Mouse (Mus musculus) left cerebral cortex, adult 8-10 months (tissue): ENCODE measurements around the gene Slc9b2. TPM values are rescaled to one million over a fixed set of nuclear protein-coding genes. Genes with fewer than 3 reads are reported as not detected.

Experiments used
- DNase-seq, 2 experiments: peaks; one replicate each; pipeline ENCODE4 v3.0.0; 2022; ENCODE audit warnings: low spot score in 2 of 2
- total RNA-seq, 4 experiments: library from RNA; stranded (reverse); gene quantifications; 2 replicates each; pipeline ENCODE4 v1.2.4; 2022

Gene Slc9b2
- 1 to 10 TPM; 3.0 to 4.7 (median 3.6) TPM for total RNA-seq

- no peak for DNase-seq
These were observed at the start of gene Slc9b2 for GRCm38 (mm10) chr3:135307411-135308259. Gene Slc9b2, plus strand, starts transcription at chr3:135307700.

DNA sequence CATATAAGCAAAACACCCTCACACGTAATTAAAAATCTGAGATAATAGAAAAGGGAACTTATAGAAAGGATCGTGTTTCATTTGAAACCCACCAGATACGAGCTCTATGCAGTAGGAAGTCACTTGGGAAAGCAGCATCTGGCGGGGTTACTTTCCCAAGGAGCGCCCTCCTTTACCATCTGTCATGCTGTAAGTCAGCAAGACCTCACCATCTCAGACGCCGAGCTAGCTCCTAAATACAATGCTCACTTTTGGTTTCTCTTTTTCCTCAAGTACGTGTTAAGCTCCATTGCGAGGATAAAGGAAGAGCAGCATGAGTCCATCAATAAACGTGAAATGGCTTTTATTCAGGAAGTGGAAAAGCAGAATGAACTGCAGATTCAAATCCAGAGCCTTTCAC lies 48.6 kb upstream of the Slc9b2 start:
- DNase-seq = no peak

GRCm38 (mm10) chr3:135260233-135260632 lies 47.3 kb upstream of the Slc9b2 start:
- DNase-seq = no peak

- no peak for DNase-seq
These were observed 38.9 kb upstream of the Slc9b2 start for GRCm38 (mm10) chr3:135268616-135269015.

GRCm38 (mm10) chr3:135269391-135269990 lies 38.0 kb upstream of the Slc9b2 start:
- no peak for DNase-seq

DNA sequence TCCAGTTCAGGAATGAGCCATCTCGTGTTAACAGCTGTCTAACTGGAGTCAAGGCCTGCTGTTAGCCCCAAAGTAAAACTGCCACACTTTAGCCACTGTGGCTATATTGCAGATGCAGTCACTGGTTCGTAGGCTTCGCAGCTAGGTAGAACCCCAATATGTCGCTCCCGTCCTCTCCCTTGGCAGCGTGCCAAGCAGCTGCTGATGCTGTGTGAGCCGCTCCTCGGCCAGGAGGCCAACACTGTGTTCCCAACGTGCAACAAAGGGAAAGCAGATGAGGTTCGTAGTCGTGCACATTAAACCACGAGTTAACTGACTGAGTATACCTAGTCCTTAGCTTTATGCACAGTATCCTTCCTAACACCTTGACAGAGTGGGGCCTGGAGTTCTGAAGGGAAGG lies 34.9 kb upstream of the Slc9b2 start:
- no peak for DNase-seq

- no peak for DNase-seq
These were observed 34.5 kb upstream of the Slc9b2 start for GRCm38 (mm10) chr3:135273047-135273446.

GRCm38 (mm10) chr3:135280160-135280559 lies 27.3 kb upstream of the Slc9b2 start:
- no peak for DNase-seq

DNA sequence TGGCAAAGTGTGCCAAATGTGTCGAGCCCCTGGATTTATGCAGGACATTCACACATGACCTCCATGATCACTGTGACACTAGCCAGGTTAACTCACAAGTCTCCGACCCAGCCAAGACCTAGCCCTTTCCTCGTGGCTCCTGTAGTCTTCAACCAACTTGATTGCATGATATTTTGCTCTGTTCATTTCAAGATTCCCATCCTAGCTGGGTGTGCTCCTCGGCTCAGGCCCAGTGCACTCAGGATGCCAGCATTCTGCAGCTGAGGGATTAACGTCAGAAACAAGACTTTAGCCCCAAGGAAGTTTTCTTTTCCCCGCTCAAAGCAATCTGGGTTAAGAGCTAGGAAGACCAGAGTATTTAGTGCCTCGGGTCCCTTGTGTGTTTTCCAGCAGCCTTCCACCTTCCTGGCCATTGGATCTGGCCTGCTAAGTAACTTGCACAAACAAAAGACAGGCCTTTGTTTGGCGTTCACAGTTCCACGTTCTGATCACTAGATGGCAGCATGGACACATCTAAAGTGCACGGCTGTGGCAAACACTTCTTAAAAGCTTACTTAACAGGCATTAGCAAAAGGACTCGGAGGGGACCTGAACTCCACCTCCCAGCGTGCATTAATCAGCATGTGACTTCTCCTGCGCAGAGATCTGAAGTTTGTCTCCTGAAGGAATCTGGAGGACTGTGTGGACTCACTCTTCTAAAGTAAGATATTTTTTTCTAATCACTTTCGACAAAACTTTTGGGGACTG lies 26.7 kb upstream of the Slc9b2 start, which contains the start of gene Bdh2:
TSS of gene Bdh2 (plus strand) at position 553 of the 747 bp plus-strand sequence.
- peak; percentile 52 to 55 for DNase-seq

DNA sequence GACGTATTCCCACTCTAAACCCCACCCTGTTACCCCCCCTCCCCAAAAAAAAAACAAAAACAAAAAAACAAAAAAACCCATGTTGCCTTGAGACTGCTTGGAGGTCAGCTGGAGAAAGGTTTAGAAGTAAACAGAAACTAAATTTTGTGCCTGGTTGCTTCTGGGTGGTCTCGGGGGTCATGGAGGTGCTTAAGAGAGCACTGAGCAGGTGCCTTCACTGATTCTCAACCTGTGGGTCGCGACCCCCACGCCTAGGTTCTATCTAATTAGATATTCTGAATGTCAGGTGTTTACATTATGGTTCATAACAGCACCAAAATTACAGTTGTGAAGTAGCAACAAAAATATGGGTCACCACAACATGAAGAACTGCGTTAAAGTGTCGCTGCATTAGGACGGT lies 25.8 kb upstream of the Slc9b2 start:
- no peak for DNase-seq

- DNase-seq = no peak
These were observed 22.2 kb upstream of the Slc9b2 start for GRCm38 (mm10) chr3:135285256-135285655.

DNA sequence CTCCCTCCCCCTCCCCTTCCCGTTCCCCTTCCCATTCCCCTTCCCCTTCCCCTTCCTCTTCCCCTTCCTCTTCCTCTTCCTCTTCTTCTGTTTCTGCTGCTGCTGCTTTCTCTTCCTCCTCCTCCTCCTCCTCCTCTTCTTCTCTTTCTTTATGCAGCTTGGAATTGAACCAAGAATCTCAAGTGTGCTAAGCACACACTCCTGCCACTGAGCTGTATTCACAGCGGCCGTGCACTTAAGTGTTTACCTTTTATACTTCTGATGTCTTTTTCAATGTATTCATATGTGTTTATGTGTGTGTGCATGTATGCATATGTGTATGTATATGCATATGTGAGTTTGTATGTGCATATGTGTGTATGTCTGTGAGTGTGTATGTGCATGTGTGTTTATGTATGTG lies 21.7 kb upstream of the Slc9b2 start:
- no peak for DNase-seq

DNA sequence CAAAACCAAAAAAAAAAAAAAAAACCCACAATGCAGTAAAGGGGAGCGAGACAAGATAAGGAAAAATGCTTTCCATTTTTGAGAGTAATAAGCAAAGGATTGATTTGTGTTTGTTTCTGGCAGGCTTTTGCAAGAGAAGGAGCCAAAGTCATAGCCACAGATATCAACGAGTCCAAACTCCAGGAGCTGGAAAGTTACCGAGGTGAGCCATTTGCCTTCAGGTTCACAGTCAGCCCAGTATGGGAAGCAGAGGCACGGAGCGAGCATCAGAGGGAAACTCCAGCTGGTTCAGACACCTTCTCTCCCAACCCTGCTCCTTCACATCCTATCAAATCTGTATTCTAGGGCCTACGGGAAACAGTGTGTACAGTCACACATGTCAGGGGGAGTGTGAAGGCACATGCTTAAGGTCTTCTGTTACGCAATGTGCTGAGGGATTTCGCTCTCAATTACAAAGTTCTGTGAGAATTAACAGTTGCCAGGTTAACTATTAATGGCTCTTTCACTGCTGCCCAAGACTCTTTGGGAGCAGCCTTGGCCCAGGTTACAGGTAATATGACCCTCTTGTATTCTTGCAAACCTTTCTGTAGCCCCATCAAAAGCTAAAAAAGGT lies 19.3 kb upstream of the Slc9b2 start:
- no peak for DNase-seq

GRCm38 (mm10) chr3:135289148-135289547 lies 18.4 kb upstream of the Slc9b2 start:
- DNase-seq = no peak

GRCm38 (mm10) chr3:135290249-135290894 lies 17.1 kb upstream of the Slc9b2 start:
- DNase-seq = peak; percentile 10 to 31

DNA sequence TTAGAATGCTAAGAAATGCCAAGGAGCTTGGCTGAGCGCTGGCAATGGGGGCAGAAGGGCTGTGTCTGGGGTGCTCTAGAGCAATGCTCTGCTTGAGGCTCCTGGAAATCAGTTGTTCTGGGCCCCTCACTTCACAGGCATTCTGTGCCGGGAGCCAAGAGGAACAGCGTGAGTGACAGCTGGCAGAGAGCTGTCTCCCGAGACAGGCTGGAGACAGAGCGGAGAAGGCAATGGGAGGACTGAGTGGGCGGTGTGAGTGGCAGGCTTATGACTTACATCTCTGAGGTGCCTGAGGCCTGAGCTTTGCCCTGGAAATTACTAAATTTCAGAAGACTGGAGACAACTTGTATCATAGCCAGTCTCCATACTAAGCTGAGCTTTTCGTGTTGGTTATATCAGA lies 13.8 kb upstream of the Slc9b2 start:
- DNase-seq = no peak

DNA sequence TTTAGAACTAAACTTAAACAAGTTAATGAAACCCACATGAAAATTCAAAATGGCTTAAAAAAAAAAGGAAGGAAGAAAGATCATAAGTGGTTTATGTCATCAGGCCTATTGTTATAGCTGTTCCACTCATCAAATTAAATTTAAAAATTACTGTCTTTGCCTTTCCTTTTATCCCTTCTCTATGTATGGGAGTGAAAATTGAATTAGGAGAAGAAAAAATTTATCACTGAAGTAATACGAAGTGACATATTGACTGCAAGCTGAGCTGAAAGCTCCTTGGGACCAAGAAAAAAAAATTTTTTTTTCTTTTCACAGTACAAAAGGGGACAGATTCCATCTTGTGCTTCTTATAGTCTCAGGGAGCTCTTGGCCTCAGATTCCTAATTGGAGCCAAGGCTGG lies 11.9 kb upstream of the Slc9b2 start:
- no peak for DNase-seq

- peak in 1 of 2 experiments; percentile 35 for DNase-seq
These were observed 8.9 kb upstream of the Slc9b2 start for GRCm38 (mm10) chr3:135298560-135298959.

GRCm38 (mm10) chr3:135300081-135300480 lies 7.4 kb upstream of the Slc9b2 start:
- DNase-seq = no peak

DNA sequence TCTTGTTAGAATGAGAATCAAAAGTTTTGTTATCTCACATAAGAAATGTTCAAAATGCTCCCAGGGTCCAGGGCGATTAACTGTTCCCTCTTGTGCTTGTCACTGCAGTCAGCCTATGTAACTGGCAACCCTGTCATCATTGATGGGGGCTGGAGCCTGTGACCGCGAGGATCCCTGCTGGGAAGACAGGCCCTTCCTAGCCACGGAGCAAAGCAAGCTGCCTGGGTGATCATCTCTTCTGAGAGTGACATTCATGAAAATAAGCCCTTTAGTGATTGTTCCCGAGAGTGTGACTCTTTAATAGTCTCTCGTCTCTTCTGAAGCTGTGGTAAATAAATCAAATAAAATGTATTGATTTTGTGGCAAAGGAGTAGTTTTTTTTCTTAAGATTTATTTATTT lies 3.4 kb upstream of the Slc9b2 start:
- no peak for DNase-seq

DNA sequence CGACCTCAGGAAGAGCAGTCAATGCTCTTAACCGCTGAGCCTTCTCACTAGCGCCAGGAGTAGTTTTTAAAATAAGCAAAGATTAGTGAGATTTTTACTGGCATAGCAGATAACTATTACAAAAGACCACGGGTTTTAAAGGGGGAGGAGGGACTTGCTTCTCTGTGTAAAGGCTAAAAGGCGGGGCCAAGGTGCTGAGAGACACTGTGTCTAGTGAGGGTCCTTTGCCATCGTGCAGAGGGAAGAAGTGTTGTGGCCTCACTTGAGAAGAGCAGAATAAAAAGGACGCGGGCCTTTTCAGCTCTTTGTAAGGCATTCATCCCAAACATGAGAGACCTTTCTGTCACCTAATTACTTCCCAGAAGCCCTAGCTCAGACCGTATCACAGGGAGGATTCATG lies 2.9 kb upstream of the Slc9b2 start:
- DNase-seq = no peak
